Mouse (Mus musculus) thymus, adult 2 months (tissue): ENCODE measurements at regions not wholly inside any gene's neighbourhood (a gene's known extent, or its start where the extent isn't known, plus 50 kb on each side); places are given as distances from the start of the nearest gene placed in this dataset.

Experiments
- DNase-seq: peaks from one replicate; pipeline ENCODE4 v3.0.0; 2021
- H3K27ac ChIP-seq: fragments of 200-500 bp; 2 replicates; pipeline ENCODE4 v1.5.1; 2012; ENCODE audit warnings: low read length, control low read depth; ENCODE audit not compliant: control insufficient read depth, insufficient read depth
- H3K27me3 ChIP-seq: fragments of 200-500 bp; 2 replicates; pipeline ENCODE4 v1.6.1; 2012; ENCODE audit warnings: mild to moderate bottlenecking, low read length, moderate library complexity, mixed read lengths; ENCODE audit not compliant: control insufficient read depth, insufficient read depth
- H3K36me3 ChIP-seq: fragments of 200-500 bp; 2 replicates; pipeline ENCODE4 v1.6.1; 2012; ENCODE audit warnings: mild to moderate bottlenecking, low read length, moderate library complexity; ENCODE audit not compliant: control insufficient read depth, insufficient read depth
- H3K4me1 ChIP-seq: fragments of 200-500 bp; replicated peaks from 2 replicates; pipeline ENCODE4 v1.6.1; 2012; ENCODE audit warnings: low read length; ENCODE audit not compliant: control insufficient read depth, insufficient read depth
- H3K4me3 ChIP-seq: fragments of 200-500 bp; 2 replicates; pipeline ENCODE4 v1.5.1; 2012; ENCODE audit warnings: mild to moderate bottlenecking, low read length, control low read depth, moderate library complexity; ENCODE audit not compliant: control insufficient read depth, insufficient read depth
- CTCF ChIP-seq: fragments of 200-500 bp; IDR thresholded peaks from 2 replicates; pipeline ENCODE4 v1.5.1; 2012; ENCODE audit warnings: mild to moderate bottlenecking, control low read depth, low read length, moderate library complexity, borderline replicate concordance; ENCODE audit not compliant: control insufficient read depth, poor library complexity, insufficient read depth; ENCODE audit errors: extremely low read depth
- POLR2A ChIP-seq: fragments of 200-500 bp; IDR thresholded peaks from 2 replicates; pipeline ENCODE4 v1.6.1; 2012; ENCODE audit warnings: mild to moderate bottlenecking, low read length, control low read depth, moderate library complexity; ENCODE audit not compliant: control insufficient read depth, poor library complexity, insufficient read depth; ENCODE audit errors: extremely low read depth
- WGBS: fragments of 180-500 bp; shearing (Covaris S2); methylation state at CpG from one replicate; pipeline ENCODE4 v1.1.7; 2018; 5-methylcytosine and 5-hydroxymethylcytosine counted together

- WGBS = 84% methylated on average over 12 of the region's 12 CpGs
- no peak for DNase-seq
- TF ChIP-seq CTCF (no peak), POLR2A (no peak)
- H3K4me1 ChIP-seq = no peaks in the 10 kb centered on the region
- H3K4me3 ChIP-seq = no peak overlapping the region
- H3K27me3 ChIP-seq = no peaks in the 10 kb centered on the region
- H3K36me3 ChIP-seq = no peaks in the 10 kb centered on the region
- no peak overlapping the region for H3K27ac ChIP-seq
Measured at GRCm38 (mm10) chr2:106256012-106256411, 252.7 kb upstream of the Dnajc24 start.

GRCm38 (mm10) chr2:106234358-106234757 lies 231.0 kb upstream of the Dnajc24 start:
- Histone ChIP-seq H3K36me3 (no peaks in the 10 kb centered on the region), H3K4me1 (no peaks in the 10 kb centered on the region), H3K27me3 (no peaks in the 10 kb centered on the region), H3K27ac (no peak overlapping the region), H3K4me3 (no peak overlapping the region)
- DNase-seq = no peak
- TF ChIP-seq CTCF (no peak), POLR2A (no peak)
- WGBS = 84% methylated on average over 4 of the region's 4 CpGs

- Histone ChIP-seq H3K4me3 (no peak overlapping the region), H3K27me3 (no peaks in the 10 kb centered on the region), H3K4me1 (no peaks in the 10 kb centered on the region), H3K36me3 (no peaks in the 10 kb centered on the region), H3K27ac (no peak overlapping the region)
- no peak for DNase-seq
- no peak for TF ChIP-seq POLR2A
- TF ChIP-seq CTCF = no peak
- 90% methylated on average over 5 of the region's 5 CpGs for WGBS
Measured at GRCm38 (mm10) chr2:106231136-106231535, 227.8 kb upstream of the Dnajc24 start.

GRCm38 (mm10) chr2:106230021-106230420 lies 226.7 kb upstream of the Dnajc24 start:
- no peaks in the 10 kb centered on the region for H3K36me3 ChIP-seq
- DNase-seq = no peak
- WGBS = 78% methylated on average over 3 of the region's 3 CpGs
- no peaks in the 10 kb centered on the region for H3K27me3 ChIP-seq
- H3K4me1 ChIP-seq = no peaks in the 10 kb centered on the region
- no peak for TF ChIP-seq CTCF
- no peak for TF ChIP-seq POLR2A
- no peak overlapping the region for H3K4me3 ChIP-seq
- no peak overlapping the region for H3K27ac ChIP-seq

DNA sequence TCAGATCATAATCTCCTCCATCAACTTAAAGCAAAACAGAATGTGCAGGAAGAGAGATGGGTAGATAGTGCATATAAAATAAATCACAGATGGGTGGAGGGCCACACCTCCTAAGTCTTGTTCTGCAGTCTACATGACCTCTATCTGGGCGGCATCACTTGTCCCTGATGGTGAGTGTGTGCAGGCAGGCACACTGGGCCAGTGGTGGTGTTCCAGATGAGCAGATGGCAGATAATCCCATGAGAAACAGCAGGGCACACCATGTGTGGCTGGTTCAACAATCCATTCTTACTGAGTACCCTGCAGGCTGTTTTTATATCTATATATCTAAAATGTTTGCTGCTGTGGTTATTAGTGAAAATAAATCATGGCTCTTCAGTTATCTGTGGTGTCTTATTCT lies 224.9 kb upstream of the Dnajc24 start:
- H3K27ac ChIP-seq = no peak overlapping the region
- H3K4me1 ChIP-seq = no peaks in the 10 kb centered on the region
- no peak for TF ChIP-seq CTCF
- H3K36me3 ChIP-seq = no peaks in the 10 kb centered on the region
- no peak for DNase-seq
- H3K4me3 ChIP-seq = no peak overlapping the region
- WGBS = 92% methylated on average over 1 of the region's 1 CpGs
- no peaks in the 10 kb centered on the region for H3K27me3 ChIP-seq

DNA sequence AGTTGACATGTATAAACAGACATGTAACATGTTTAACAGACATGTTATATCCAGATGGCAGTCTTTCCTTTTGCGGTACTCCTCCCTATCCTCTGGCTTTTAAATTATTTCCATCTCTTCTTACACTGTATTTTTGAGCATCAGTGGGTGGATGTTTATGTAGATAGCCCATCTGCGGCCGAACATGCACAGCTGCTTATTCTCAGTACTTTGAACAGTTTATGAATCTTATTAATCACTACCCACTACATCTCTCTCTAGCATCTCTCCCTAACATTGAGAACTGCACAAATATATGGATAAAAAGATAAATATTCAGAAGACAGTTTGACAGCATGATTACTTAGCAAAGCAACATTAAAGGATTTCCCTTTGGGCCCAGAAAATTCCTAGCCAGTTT lies 212.8 kb upstream of the Dnajc24 start:
- DNase-seq = no peak
- Histone ChIP-seq H3K27ac (no peak overlapping the region), H3K4me1 (no peaks in the 10 kb centered on the region), H3K27me3 (no peaks in the 10 kb centered on the region), H3K36me3 (no peaks in the 10 kb centered on the region), H3K4me3 (no peak overlapping the region)
- 98% methylated on average over 3 of the region's 3 CpGs for WGBS
- TF ChIP-seq CTCF (no peak), POLR2A (no peak)

DNA sequence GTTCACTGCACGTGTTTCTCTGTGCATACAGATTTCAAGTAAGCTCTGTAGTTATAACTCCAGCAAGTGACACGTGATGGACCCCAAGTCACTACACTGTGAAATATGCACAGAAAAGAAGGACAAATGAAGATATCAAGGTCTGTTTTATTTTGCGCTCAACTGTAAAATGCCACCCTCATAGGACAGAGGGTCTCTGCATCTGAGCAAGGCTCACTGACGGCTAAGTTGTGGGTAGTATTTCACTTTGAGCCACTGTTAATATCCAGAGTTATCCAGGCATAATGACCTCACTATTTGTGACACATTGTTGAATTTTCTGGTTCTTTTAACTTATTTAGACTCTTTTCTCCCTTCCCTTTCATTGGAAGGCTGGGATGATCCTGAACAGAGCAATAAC lies 210.4 kb upstream of the Dnajc24 start:
- no peak overlapping the region for H3K4me3 ChIP-seq
- DNase-seq = no peak
- no peak overlapping the region for H3K27ac ChIP-seq
- no peaks in the 10 kb centered on the region for H3K27me3 ChIP-seq
- no peaks in the 10 kb centered on the region for H3K36me3 ChIP-seq
- TF ChIP-seq CTCF = no peak
- TF ChIP-seq POLR2A = no peak
- no peaks in the 10 kb centered on the region for H3K4me1 ChIP-seq
- WGBS = 87% methylated on average over 4 of the region's 4 CpGs
